Mouse (Mus musculus): ENCODE measurements around the gene Snupn.

DNA sequence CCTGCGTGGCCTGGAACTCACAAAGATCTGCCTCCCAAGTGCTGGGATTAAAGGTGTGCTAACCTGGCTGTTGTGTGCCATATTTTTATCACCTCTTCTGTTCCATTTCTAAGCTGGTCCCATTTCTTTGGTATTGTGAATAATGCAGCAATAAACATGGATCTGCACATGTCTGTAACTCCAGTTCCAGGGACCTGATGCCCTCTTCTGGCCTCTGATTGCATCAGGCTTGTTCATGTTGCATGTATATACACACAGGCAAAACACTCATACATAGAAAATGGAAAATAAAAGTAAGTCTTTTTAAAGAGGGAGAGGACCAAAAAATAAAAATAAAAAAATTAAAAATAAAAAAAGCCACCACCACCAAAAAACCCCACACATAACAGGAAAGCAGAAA lies 2.9 kb downstream of the Snupn start:
- TF ChIP-seq POLR2A (IDR thresholded peaks at IDR 0.05; ENCODE audit: insufficient read depth, low read depth, low read length) (no peak), CTCF (IDR thresholded peaks at IDR 0.05; ENCODE audit: insufficient read depth, low read depth, low read length) (no peak)
